Mouse (Mus musculus) erythroblast, embryonic 14.5 days (primary cell): ENCODE measurements around the gene Fam178b.

Experiments
- GATA1 ChIP-seq: IDR thresholded peaks from 2 replicates; pipeline ENCODE4 v1.6.1; 2012; ENCODE audit warnings: low read length, inconsistent platforms, mixed read lengths
- TAL1 ChIP-seq: IDR thresholded peaks from 3 replicates; pipeline ENCODE4 v1.6.1; 2012; ENCODE audit warnings: low read length, inconsistent platforms, mixed read lengths

- TF ChIP-seq TAL1 (no peak), GATA1 (no peak)
These were observed 127.1 kb downstream of the Fam178b start for GRCm38 (mm10) chr1:36555798-36556395.
